Mouse (Mus musculus) cerebellum, adult (tissue): ENCODE data around the gene Mslnl.
"Not testable (repeated sequence)": the region's sequence is repeated elsewhere in the genome, so short reads cannot be mapped to it uniquely, and the experiment has no call there.

ENCODE experiments used
- ATAC-seq: cut with Nextera tagmentation; 2 replicates; pipeline ENCODE4 v1.9.2; 2017; ENCODE audit warnings: mild to moderate bottlenecking, moderate library complexity, mixed read lengths; ENCODE audit not compliant: insufficient number of reproducible peaks, low FRiP score, low TSS enrichment

The Mslnl gene

DNA sequence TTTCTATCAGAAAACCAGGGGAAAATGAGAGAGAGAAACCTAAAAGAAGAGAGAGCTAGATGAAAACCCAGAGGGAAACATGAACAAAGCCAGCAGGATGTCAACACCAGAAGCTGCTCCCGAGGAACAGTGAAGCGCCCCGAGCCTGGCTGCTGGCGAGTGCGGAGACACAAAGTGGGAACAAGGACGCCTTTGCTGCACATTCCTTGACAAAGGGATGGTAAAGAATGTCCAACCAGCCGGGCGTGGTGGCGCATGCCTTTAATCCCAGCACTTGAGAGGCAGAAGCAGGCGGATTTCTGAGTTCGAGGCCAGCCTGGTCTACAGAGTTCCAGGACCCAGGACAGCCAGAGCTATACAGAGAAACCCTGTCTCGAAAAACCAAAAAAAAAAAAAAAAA, 5.6 kb downstream of the Mslnl start:
- not testable (repeated sequence) for ATAC-seq

DNA sequence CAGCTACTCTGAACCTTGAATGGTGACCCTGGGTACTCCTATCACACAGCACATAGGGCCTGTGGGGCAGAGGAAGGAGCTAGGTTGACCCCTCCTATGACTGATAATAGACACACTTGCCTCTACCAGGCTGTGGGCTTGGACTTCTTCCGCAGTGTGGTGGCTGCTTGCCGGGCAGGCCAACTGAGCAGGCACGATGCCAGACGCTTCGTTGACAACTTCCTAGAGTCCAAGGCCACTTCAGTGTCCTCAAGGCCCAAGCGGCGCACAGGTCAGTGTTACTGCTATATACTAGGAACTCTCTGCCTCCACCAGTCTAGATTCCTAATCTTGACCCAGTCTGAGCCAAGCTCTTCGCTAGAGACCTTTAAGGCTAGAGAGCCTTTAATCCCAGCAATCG, 8.0 kb downstream of the Mslnl start:
- ATAC-seq, result no peak

DNA sequence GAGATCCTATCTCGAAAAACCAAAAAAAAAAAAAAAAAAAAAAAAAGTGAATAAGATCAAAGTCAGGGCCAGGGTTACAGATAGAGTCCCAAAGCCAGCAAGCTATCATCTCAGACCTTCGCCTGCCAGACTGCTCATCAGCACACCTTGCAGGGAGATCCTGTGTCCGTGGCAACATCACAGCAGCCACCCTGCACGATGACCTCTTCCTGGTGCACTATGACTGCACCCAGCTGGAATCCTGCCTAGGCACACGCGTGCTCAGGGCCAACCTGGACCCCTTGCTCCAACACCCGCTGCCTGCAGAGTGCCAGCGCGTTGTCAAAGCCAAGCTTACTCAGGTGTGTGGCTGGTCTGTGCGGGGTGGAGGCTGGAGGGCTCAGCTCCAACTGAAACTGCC, 8.5 kb downstream of the Mslnl start:
- no peak for ATAC-seq

DNA sequence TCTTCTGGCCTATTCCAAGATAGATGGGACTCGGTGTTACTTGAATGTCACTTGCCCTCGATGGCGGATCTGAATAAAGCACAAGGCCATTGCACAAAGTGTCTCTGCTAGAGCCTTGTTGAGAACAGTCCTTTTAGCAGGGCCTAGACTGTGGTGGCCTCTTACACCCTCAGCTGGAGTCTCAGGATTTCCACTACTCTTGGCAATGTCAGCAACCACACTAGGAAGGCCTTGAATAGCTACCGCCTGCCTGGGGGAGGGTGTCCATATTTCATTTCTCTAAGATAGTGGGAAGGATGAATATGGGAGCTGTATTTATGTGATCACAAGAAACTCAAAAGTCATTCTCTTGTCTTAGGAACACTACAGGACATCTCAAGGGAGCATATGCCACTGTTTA, 12.4 kb downstream of the Mslnl start:
- ATAC-seq, result no peak

DNA sequence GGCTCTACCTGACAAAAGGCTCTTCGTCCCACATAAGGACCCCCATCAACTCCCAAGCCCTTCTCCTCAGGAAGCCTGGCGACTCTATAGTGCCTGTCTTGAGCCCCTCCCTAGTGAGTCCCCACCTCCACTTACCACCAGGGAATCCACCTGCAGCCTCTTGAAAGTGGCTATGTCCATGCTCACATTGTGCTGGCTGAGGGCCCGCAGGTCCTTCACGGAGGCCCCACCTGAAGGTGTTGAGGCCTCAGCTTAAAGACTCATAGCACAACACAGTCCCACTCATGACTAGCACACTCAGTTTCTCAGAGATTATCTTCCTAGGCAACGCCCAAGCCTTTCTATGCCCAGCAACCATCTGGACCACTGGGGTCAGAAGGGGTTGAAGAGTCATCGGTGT, 13.5 kb downstream of the Mslnl start:
- ATAC-seq, result no peak

DNA sequence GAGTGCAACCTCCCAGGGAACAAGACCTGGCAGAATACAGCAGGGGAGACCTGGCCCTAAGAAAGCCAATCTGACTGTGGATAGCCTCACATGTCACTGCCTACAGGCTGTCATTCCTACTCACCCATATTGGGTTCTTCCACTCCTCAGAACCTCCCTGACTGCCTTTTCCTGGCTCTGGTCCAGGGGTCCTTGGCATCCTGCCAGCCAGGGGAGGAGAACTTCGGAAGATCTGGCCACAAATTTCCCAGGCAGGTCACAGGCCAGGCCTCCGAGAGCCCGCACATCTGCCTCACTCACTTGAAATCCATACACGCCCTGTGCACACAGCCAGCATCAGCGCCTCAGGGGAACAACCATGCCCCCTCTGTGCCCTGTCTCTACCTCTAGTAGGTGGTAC, 15.6 kb downstream of the Mslnl start:
- no peak for ATAC-seq

DNA sequence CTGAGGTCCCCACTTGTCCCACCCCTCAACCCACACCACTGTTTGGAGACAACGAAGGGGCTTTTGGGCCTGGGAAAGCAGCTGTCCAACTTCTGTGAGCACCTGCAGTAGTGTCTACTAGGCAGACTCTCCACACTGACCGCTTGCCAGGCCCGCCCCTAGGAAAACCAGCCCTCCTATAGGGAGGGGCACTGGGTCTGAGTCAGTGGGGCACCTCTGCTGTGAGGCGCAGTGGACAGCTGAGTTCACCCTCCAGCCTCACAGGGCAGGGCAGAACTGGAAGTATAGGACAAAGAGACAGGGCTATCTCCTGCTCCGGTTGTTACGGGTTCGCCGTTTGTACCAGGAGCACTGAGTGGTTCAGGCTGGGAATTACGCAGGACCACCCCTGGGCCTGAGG, 18.4 kb downstream of the Mslnl start, which contains the start of gene Msln:
Gene Msln (minus strand): TSS at position 138 of the 400 bp plus-strand sequence.
- no peak for ATAC-seq

DNA sequence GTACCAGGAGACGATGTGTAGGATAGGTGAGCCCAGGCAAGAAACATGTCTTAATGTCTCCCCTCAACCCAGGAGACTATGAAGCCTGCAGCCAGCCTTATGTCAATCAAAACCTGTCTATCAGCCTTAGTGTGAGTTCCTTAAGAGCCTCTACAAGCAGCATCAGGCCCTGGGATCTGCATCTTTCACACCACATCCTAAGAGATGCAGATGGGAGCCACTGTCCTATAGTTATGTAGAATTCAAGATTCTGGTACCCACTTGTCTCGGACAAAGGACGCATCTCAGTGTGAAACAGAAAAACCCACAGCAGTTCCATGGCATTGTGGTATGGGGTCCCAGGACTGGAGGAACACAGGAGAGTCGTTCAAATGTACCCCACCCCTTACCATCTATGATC, 19.2 kb downstream of the Mslnl start:
- no peak for ATAC-seq

DNA sequence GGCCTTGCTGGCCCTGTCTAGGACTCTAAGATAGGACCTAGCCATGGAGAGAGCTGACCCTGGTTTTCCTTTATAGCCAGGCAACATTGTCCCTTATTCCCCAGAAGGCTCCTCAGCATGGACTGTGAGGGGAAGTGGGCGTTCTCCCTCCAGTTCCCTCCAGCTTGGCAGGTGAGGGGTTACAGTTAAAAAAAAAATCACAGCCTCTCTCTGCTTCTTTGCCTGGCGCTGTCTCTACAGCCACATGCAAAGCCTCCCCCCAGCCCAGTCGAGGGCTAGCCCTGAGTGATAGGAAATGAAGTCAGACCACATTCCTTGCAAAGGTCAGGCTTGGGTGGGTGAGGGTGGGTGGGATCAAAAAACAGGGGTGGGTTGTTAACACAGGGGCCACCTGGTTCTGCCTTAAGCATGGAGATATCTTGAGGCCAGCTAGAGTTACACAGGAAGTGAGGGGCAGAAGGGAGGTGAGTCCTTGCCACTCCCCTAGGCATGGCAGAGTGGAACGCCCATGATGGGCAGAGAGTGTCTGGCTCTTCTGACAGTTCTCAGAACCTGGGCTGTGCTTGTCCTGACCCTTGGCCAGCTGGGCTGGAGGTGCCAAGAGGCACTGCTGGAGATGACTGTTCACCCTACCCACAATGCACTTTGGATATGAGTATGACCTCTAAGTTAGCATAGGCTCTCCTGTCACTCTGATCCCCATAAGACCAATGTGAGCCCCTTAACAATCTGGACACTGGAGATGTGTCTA, 20.0 kb downstream of the Mslnl start:
- ATAC-seq, result no peak

DNA sequence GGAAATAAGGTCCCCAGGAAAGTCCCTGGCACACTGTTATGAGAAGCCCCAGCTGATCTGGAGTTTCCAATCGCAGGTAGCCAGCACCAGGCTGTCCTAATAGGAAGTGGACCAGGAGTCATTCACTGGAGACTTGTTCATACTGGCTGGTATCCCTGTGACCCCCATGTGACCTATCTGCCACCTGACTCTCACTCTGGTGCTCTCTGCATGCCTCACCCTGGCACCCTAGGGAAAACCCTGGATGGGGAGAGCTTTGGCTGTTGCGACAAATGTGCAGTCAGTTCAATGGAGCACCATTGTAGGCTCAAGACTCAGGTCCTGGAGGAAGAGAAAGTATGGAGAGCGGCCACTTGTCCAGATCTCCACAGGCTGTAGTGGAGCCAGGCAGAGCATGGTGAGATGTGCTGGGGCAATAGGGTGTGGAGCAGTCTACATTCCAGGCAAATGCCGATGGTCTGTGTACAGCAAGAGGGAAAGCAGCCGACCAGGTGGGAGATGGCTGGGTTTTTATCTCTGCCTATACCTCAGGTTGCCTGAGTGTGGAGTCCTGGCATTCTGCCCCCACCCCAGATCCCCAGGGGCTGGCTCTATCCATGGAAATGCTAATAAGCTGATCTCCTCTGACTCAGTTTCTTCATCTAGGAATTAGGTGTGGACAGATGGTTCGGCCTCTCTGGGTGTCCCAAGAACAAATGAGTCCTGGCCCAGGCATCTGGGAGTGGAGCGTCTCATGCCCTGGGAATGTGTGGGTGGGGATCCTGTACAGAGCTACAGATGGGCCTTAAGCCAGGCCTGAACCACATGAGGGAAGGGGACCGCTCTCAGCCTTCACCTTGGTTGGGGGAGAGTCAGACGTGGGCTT, 20.8 kb downstream of the Mslnl start:
- ATAC-seq, result no peak

DNA sequence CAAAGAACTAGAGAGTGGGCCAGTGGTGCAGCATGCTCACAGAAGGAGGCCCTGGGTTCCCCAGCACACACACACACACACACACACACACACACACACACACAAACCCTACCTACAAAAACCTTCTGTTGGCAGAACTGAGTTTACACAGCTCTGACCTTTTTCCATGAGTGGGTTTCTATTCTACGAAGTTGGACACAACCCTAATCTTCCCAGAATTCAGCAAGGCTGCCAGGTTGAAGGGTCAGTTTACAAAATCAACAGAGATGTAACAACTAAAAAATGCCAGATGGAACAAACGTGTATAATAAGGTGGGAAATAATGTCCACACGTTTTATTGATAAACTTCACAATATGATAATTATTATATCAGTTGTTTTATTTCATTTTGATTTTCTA, 21.8 kb downstream of the Mslnl start:
- no peak for ATAC-seq

DNA sequence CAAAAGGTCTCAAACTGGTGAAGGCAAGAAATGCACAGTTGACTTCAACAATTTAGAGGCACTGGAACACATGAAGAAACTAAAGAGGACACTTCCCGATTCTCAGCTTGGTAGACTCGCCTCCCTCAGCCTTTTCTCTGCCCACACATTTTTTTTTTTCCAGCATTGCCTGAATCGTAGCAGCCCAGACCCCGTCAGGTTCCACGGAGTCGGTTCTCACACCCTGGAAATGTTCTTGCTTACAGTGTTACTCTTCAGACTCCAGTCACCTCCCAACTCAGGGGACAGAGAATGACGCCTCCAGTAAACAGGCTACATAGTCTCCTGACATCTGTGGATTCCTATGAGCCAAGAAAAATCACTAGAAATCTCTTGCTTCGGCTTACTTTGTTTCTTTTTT, 24.3 kb downstream of the Mslnl start:
- no peak for ATAC-seq

DNA sequence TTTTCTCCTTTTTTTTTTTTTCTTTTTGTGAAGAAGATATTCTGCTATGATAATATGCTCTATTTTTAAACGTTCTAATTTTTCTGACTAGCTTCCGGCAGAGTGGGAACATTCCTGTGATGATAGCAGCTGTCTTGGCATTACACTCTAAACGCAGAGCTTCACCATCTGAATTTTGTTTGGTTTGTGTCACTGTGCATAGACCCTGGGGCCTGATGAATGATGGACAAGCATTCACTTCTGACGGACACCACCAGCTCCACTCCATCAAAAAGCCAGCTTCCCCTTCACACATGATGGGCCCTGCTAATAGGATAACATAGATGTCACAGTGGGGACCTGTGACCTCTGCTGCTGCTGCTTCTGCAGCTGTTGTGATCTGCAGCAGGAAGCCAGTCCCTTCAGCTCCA, 25.7 kb downstream of the Mslnl start:
- ATAC-seq, result no peak

DNA sequence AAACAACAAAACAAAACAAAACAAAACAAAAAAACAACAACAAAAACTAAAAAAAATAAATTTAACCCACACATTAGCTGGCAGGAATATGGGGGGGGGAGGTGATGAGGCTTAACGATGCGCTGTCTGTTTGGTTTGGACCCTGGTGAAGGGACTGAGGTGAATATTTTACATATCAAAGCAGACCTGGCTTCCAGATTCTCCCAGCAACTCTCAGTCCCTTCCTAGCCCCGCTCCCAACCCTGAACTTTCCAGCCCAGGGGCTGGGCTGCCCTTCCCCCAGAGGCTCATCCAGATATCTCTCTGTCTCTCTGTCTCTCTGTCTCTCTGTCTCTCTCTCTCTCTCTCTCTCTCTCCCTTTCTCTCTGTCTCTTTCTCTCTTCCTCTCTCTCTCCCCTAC, 26.7 kb downstream of the Mslnl start:
- ATAC-seq, result no peak

DNA sequence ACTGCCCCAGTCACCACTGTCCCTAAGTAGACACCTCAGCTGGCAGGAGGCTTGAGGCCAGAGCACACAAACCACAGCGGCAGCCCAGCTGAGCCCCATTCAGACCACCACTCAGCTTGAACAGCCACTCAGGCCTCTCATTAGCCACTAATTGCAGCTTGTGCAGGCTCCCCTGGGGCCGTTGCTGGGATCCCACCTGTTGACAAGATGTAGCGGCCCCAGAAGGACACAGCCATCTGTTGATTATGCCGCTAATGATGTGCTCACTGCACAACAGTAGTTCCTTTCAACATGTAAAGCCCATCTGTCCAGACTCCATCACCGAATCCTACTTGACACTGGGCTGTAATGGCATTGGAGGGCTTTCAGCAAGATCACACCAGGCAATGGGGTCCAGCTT, 30.0 kb downstream of the Mslnl start:
- no peak for ATAC-seq

DNA sequence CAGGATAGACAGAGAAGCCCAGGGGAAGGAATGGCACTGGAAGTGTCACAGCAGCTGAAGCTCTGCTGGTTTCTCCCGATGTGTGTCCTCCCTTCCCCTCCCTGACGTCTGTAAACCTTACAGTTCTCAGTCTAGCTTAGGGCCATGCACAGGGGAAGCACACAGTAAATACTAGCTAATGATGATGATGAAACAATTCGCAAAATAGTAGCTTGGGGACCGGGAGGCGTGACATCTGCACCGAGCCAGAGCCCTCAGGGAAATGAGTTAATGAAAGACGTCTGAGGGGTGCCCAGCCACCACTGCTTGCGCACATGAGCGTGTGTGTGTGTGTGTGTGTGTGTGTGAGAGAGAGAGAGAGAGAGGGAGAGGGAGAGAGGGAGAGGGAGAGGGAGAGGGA, 33.5 kb downstream of the Mslnl start:
- ATAC-seq, result no peak

DNA sequence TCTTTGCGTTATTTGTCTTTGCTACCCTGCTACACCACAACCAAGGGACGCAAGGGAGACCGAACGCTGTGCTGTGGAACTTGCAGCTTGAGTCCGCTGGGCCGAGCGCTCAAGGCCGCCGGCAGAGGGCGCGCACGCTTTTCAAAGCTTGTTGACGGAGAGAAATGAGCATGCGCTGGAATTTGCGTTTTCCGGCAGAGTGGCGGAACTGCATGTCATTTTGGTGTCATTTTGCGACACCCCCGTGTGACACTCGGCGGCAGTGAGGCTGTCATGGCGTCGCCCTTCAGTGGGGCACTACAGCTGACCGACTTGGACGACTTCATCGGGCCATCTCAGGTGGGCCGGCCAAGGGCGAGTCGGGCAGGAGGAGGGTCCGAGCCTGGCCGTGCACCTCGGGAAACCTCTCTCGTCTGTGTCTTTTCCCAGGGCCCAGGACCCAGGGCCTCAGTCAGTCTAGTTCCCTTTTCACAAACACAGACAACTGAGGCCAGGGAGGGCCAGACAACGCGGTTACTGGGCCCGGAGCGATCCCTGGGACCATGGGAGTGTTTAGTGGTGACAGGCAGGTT, 37.8 kb downstream of the Mslnl start, which contains the start of gene Narfl:
Gene Narfl (plus strand): TSS at position 228 of the 572 bp plus-strand sequence.
- peak; percentile 89; the same call in 1 of the 2 replicates for ATAC-seq

DNA sequence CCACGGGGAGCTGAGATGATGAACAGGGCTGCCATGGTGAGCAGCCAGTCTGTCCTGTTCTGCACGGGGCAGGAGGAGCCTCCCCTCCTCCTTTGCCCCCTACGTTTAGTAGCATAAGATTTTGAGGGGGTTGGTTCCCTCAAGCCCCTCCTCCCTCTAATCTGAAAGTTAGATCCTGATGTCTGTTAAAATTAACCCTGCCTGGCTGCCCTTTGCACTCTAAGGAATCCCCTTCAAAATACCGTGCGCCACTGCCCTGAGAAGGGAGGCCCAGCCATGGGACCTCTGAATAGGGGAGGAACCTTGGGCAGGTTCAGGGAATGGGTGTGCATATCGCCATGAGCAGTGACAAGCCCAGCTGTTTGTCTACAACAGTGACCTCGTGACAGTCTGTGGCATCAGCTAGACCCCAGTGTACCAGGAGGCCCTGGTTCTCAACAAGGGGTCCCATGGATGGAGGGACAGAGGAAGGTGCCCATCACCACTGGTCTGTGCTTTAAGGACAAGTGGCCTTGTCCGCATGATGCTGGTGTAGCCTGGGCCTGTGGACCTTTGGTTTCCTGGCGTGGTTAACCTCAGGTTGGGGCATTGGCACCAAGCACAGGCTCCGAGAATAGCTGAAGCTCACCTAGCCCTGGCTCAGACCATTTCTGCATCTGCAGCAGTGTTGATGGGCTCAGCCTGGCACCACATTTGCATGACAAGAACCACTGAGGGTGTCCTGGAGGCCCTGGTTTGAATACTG, 39.6 kb downstream of the Mslnl start:
- no peak for ATAC-seq

DNA sequence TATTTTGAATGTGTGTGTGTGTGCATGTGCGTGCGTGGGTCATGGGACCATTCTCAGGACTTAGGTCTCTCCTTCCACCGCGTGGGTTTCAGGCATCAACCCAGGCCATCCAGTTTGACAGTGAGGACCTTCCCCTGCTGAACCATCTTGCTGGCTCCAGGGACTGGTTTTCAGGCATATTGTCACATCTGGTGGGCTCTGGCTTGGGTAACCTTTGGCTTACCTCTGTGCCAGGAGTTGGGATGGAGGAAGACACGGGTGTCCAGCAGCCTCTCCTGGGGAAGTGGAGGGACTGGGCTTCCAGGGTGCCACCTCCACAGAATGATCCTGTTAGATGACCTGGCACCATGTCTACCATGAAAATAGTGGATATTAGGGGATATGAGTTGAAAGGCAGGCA, 42.1 kb downstream of the Mslnl start:
- ATAC-seq, result no peak

DNA sequence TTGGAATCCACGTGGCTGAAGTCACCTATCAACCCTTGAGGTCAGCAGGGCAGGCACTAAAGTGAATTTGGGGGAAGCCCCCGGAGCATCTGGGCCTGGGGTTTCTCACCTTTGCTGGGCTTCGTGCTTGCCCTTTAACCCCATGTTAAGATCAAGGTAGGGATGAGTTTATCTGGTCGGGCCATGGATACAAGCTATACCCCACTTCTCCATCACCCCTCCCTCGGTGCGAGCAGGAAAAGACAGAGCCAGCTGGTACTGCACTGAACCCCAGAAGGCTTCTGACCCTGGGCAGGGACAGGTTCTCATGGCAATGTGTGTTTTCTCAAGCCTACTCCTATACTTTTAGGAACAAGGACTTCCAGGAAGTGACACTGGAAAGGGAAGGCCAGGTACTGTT, 45.5 kb downstream of the Mslnl start:
- no peak for ATAC-seq

DNA sequence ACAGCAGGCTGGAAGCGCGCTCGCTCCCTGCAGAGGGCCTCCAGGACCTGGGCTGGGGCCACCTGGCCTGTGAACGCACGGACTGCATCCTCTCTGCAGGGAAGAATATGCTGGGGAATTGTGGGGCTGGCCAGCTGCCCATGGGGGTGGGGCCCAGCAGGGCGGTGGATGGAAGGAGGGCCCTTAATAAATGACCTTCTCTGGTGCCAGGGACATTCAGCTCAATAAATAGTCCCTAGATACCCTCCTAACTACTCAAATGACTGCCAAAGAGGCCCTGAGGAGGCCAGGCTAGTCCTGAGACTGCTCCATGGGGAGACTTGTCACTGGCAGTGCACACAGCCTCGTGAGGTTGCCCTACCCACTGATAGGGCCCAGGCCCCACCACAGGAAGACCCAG, 47.2 kb downstream of the Mslnl start:
- ATAC-seq, result no peak
